Mouse (Mus musculus): ENCODE data around the gene Kptn.

The Kptn gene

GRCm38 (mm10) chr7:16117100-16117499 lies 2.6 kb upstream of the Kptn start:
- no peak for DNase-seq (ENCODE audit: low read depth, low spot score)

GRCm38 (mm10) chr7:16120262-16120600 lies 536 bp downstream of the Kptn start:
- DNase-seq (ENCODE audit: low read depth, low spot score), result no peak

- no peak for DNase-seq (ENCODE audit: low read depth, low spot score)
Measured at GRCm38 (mm10) chr7:16125829-16126228, 6.1 kb downstream of the Kptn start.

DNA sequence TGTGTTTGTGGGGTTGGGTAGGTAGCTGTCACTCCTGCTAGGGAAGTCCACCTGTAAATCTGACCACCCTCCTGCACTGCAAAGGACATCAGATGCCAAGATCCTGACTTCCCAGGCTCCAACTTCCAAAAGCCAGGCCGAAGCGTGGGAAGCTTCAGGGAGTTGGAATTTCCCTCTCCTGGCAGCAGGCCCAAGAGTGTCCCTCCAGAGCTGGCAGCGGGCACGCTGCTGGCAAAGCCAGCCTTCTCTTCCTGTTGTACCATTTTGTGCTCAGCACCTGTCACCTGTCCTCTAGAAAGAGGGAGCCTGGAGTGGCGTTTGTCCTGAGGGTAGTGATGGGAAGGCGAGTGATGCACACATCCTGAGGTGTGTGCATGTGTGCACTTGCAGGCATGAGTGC lies 8.6 kb downstream of the Kptn start:
- no peak for DNase-seq (ENCODE audit: low read depth, low spot score)

- DNase-seq (ENCODE audit: low read depth, low spot score), result no peak
Measured at GRCm38 (mm10) chr7:16128899-16129298, 9.2 kb downstream of the Kptn start.

DNA sequence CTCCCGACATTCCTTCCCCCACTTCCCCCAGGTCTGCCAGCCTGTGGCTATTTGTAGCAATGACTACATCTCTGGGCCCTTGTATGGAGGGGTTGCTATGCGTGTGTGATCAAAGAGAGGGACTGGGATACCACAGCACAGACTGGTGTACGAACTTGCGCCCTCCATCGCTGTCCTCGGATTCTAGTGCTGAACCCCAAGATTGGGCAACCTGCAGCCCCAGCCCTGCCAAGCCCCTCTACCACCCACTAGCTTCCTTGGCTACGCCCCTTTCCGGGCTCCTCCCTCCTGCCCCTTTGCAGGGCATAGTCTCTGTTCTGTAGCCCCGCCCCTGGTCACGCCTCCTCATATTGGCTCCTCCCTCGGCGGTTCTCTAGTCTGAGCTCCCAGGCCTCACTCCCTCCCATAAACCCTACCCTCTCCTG lies 9.7 kb downstream of the Kptn start, which contains the start of gene Slc8a2:
TSS of gene Slc8a2 (plus strand) at position 406 of the 425 bp plus-strand sequence.
- DNase-seq (ENCODE audit: low read depth, low spot score), result peak; percentile 50

GRCm38 (mm10) chr7:16129846-16130691 lies 10.4 kb downstream of the Kptn start:
- DNase-seq (ENCODE audit: low read depth, low spot score), result no peak

- DNase-seq (ENCODE audit: low read depth, low spot score), result no peak
Measured at GRCm38 (mm10) chr7:16130956-16131634, 11.4 kb downstream of the Kptn start.

DNA sequence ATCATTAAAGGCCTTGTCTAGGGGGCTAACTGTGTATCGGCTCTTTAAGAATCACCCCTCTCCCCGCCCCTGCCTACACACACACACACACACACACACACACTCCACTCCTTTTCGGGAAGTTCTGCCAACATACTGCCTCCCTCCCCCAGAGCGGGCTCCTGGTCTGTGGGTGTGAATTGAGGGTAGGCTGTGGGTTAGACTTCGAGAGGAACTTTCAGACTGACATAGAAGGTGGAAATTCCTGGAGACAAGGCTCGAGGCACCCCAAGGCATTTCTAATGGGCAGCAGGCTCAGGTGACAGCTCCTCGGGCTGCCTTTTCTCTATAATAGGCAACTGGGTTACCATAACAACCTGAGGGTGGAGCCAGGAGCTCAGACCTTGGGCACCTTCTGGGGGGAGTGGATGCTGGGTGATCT lies 12.5 kb downstream of the Kptn start:
- no peak for DNase-seq (ENCODE audit: low read depth, low spot score)

GRCm38 (mm10) chr7:16132926-16133325 lies 13.2 kb downstream of the Kptn start:
- no peak for DNase-seq (ENCODE audit: low read depth, low spot score)

- no peak for DNase-seq (ENCODE audit: low read depth, low spot score)
Measured at GRCm38 (mm10) chr7:16133691-16134090, 14.0 kb downstream of the Kptn start.

GRCm38 (mm10) chr7:16134951-16135392 lies 15.3 kb downstream of the Kptn start:
- DNase-seq (ENCODE audit: low read depth, low spot score), result no peak

GRCm38 (mm10) chr7:16146489-16147410 lies 27.1 kb downstream of the Kptn start:
- DNase-seq (ENCODE audit: low read depth, low spot score), result no peak

DNA sequence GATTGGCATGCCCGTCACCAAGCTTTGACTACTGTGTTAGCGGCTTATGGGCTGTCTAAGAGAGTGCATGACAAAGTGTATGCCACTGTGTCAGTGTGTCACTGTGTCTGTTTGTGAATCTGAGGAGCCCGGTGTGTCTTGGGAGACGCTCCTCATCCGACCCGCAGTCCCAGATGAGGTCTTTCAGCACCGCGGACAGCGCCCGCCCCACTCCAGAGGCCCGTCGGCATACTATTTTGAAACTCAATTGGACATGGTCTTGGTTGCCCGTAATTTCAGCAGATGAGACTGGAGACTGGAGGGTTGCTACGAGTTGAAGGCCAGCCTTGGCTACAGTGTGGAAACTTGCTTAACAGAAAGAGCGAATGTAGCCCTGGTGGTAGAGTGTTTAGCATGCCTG lies 27.9 kb downstream of the Kptn start:
- DNase-seq (ENCODE audit: low read depth, low spot score), result peak; percentile 23

GRCm38 (mm10) chr7:16149241-16149640 lies 29.5 kb downstream of the Kptn start:
- no peak for DNase-seq (ENCODE audit: low read depth, low spot score)

- DNase-seq (ENCODE audit: low read depth, low spot score), result no peak
Measured at GRCm38 (mm10) chr7:16150191-16151145, 30.8 kb downstream of the Kptn start.

DNA sequence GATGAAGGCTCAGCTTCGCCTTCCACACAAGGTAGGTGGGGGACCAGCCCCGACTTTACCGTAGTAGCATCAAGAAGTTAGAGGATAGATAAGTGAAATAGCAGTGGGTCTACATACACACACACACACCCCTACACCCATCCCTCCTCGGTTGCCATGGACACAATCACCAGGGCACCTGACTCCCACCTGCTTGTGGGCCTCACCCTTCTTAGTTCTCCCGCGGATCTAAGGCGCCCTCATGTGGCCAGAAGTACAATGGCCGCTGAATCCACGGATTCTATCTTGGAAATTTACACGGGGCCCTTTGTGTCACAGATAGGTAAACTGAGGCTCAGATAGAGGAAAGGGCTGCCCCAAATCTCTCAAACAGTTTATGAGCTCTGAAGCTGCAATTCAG lies 33.8 kb downstream of the Kptn start:
- DNase-seq (ENCODE audit: low read depth, low spot score), result peak; percentile 71

DNA sequence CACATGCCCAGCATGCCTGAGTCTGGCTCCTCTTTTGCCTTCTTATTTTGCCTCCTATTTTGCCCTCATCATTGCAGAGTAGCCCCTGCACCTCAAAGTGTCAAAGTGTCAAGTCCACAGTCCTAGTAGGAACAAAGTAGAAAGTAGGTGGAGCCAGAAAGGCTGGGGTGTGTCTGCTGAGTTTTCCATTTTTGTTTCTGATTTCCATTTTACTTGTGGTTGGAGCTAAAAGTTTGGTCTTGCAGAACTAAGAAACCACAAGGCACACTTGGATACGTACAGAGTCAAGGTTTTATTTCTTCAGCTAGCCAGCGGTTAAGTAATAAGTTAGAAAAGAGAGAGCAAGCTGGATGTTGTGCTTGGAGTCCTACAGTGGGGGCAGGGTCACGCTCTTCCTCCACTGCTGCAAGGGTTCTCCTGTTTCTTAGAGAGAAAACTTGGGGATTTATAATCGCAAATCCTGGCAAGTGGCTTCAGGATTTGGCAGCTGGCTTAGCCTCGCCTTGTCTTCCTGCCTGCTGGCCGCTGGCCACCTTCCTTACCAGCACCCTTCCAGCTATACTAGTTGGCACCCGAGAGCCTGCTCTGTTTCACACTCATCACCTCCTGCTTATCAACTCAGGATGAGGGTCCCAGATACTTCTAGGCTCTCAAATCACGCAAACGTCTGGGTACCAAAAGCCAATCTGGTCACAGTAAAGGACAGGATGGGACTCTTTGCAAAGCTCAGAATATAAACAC lies 35.6 kb downstream of the Kptn start:
- DNase-seq (ENCODE audit: low read depth, low spot score), result no peak

- DNase-seq (ENCODE audit: low read depth, low spot score), result no peak
Measured at GRCm38 (mm10) chr7:16156105-16156714, 36.5 kb downstream of the Kptn start.

DNA sequence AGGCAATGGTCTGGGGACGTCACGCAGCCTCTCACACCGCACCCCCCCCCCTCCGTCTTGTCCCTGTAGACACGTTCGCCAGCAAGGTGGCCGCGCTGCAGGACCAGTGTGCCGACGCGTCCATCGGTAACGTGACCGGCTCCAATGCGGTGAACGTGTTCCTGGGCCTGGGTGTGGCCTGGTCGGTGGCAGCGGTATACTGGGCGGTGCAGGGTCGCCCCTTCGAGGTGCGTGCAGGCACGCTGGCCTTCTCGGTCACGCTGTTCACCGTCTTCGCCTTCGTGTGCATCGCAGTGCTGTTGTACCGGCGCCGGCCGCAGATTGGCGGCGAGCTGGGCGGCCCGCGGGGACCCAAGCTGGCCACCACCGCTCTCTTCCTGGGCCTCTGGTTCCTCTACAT lies 39.0 kb downstream of the Kptn start:
- no peak for DNase-seq (ENCODE audit: low read depth, low spot score)

Data from CD4-positive helper T cell, adult 2 months (primary cell).